Mouse (Mus musculus) bone marrow, adult 2 months (tissue): ENCODE measurements around the gene Sectm1a.

Source experiments
- CTCF ChIP-seq: fragments of 200-500 bp; IDR thresholded peaks from 2 replicates; pipeline ENCODE4 v1.5.1; 2011; ENCODE audit warnings: low read length, control low read depth; ENCODE audit not compliant: control insufficient read depth, insufficient read depth
- POLR2A ChIP-seq: fragments of 200-500 bp; IDR thresholded peaks from 2 replicates; pipeline ENCODE4 v1.6.1; 2011; ENCODE audit warnings: low read depth, mild to moderate bottlenecking, control low read depth, low read length, borderline replicate concordance; ENCODE audit not compliant: control insufficient read depth

DNA sequence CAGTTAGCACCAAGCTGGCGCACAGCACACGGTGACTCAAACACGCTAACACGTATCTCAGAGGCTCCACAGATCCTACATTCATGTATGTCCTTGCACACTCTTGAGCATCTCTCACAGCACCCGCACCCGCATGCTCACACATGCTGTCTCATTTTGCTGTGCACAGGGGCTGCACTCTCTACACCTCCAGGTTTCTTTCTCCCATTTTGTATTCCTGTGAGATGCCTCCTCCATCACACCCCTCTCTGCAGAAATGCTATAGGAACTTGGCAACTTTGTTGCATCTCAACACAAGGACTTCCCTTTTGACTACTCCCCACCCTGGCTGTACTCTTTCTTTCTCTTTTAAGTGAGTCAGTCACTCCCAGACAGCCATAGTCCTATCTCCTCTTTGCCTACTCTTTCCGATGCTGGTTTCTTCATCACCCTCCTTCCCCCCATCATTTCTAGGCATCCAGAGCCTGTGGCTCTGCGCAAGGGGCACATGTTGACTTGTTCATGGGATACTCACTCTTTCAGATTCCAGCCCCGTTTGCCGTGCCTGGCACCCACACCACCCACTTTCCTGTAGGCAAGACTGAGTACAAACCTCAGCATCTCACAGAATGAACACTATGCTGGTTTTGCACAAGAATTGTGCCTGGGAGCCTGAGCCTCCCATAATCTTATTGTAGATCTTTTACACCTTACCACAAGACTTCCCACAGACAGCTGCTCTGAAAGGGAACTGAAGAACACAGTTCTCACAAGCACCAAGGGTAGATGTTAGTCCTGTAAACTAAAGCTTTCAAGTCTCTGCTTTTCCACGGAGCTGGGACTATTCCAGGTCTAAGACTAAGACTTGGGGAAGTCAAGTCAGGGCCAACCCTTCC, 42.4 kb downstream of the Sectm1a start:
- TF ChIP-seq POLR2A: no peak
- no peak for TF ChIP-seq CTCF
